In the genomic region with DNA sequence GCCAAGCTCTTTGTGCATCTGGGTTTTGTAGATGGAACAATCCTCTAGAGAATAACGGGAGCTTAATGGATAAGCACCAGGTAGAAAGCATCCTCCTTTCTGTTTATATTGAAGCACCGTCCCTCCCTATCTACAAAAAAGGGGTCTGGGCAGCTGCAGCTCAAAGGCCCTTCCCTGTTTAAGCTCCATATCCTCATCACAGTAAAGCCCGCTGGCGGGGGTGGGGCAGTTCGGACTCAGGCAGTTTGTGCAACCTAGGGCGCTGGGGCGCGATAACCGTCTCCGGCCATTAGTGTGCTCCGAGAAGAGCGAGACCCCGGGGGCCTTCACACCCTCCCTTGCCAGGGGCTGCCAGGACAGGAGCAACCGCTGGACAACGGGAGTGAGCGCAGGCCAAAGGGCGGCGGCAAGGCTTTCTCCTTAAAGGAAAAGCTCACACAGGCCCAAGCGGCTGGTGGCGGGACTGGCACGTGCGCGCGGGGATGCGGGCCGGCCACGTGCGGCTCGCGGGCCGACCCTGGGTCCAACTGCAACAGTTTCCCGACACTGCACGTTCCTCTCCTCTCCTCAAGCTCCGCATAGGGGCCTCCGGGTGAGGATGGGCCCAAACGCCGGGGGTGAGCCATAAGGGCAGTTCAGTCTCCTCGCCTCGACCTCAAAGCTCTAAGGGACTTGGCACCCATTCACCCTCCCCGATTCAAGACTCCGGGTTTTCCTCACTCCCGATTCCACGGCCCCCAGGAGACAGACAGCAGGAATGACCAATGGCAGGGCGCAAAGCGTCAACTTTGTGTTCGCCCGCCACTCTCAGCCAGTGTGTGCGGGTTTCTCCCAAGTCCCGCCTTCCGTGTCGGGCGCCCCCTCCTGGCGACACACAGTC, we compare ENCODE assay signal across 8 mouse cellular contexts. TPM values are rescaled to one million over a fixed set of nuclear protein-coding genes. Genes with fewer than 3 reads are reported as not detected.
DNase-seq lines count a peak whose midpoint lies in the region; ATAC-seq and TF ChIP-seq lines count a peak whose summit lies in the region.

No protein-coding gene starts in this region.

- DNase-seq in heart, postnatal 10 days = peak; percentile 100
- peak; percentile 99 for DNase-seq in large intestine, adult 2 months (ENCODE audit: low read depth, low spot score)
- DNase-seq in liver, postnatal 0 days = peak; percentile 98
- DNase-seq in testis, postnatal 14 days (ENCODE audit: low spot score) = peak; percentile 100

- peak overlapping the region; percentile 76 for H3K4me2 ChIP-seq in forebrain, embryonic 13.5 days
- peak overlapping the region; percentile 93 for H3K4me2 ChIP-seq in liver, postnatal 0 days (ENCODE audit: low read depth, low read length)
- H3K4me2 ChIP-seq in neural tube, embryonic 15.5 days = peak overlapping the region; percentile 95

- TF ChIP-seq POLR2A in ES-Bruce4 (IDR thresholded peaks at IDR 0.05; ENCODE audit: insufficient read depth, low read length) = no peak

- intact Hi-C loops in heart, postnatal 10 days (cut with DNase I) = loop anchor here (1.0 kb wide), 1 partner anchor 38 kb away; no protein-coding TSS in a partner anchor

- TF ChIP-seq EP300 in ES-Bruce4 (IDR thresholded peaks at IDR 0.05; ENCODE audit: insufficient read depth, low read depth, low read length) = no peak
- TF ChIP-seq EP300 in liver, postnatal 0 days (IDR thresholded peaks at IDR 0.05; ENCODE audit: low read depth) = no peak

- H3K4me1 ChIP-seq in ES-Bruce4 (ENCODE audit: control insufficient read depth, insufficient read depth, low read length) = peaks cover 4% of the 10 kb centered on the region
- H3K4me1 ChIP-seq in forebrain, embryonic 13.5 days = peaks cover 25% of the 10 kb centered on the region
- H3K4me1 ChIP-seq in liver, postnatal 0 days (ENCODE audit: insufficient read depth) = peaks cover 24% of the 10 kb centered on the region
- peaks cover 35% of the 10 kb centered on the region for H3K4me1 ChIP-seq in neural tube, embryonic 15.5 days

- peaks cover 29% of the 10 kb centered on the region for H3K36me3 ChIP-seq in ES-Bruce4 (ENCODE audit: control insufficient read depth, insufficient read depth, low read length, poor library complexity, severe bottlenecking)
- H3K36me3 ChIP-seq in forebrain, embryonic 13.5 days (ENCODE audit: poor library complexity, severe bottlenecking) = peaks cover 15% of the 10 kb centered on the region
- H3K36me3 ChIP-seq in liver, postnatal 0 days (replicated peaks; ENCODE audit: insufficient read depth, low read length) = peaks cover 5% of the 10 kb centered on the region
- H3K36me3 ChIP-seq in neural tube, embryonic 15.5 days = peaks cover 6% of the 10 kb centered on the region; the same call in 1 of the 2 replicates

- peak overlapping the region; percentile 93 for H3K9ac ChIP-seq in ES-Bruce4 (ENCODE audit: low read depth, poor library complexity, severe bottlenecking)
- peak overlapping the region; percentile 85 for H3K9ac ChIP-seq in forebrain, embryonic 13.5 days
- peak overlapping the region; percentile 99 for H3K9ac ChIP-seq in liver, postnatal 0 days (replicated peaks)
- H3K9ac ChIP-seq in neural tube, embryonic 15.5 days (replicated peaks) = peak overlapping the region; percentile 73

- peak overlapping the region; percentile 95 for H3K27ac ChIP-seq in ES-Bruce4 (ENCODE audit: insufficient read depth, low read length)
- peak overlapping the region; percentile 99 for H3K27ac ChIP-seq in forebrain, embryonic 13.5 days
- peak overlapping the region; percentile 100 for H3K27ac ChIP-seq in liver, postnatal 0 days (ENCODE audit: low read depth)
- peak overlapping the region; percentile 100 for H3K27ac ChIP-seq in neural tube, embryonic 15.5 days (replicated peaks)

- ATAC-seq in cerebellum, adult (ENCODE audit: insufficient number of reproducible peaks, low FRiP score, low TSS enrichment) = peak; percentile 70
- peak; percentile 78 for ATAC-seq in forebrain, embryonic 13.5 days
- ATAC-seq in liver, postnatal 0 days = peak; percentile 58
- peak; percentile 79 for ATAC-seq in neural tube, embryonic 15.5 days (ENCODE audit: low FRiP score)

- no peaks in the 10 kb centered on the region for H3K9me3 ChIP-seq in ES-Bruce4 (replicated peaks; ENCODE audit: control insufficient read depth, insufficient read depth, low read length, poor library complexity, severe bottlenecking)
- no peaks in the 10 kb centered on the region for H3K9me3 ChIP-seq in forebrain, embryonic 13.5 days (replicated peaks)
- H3K9me3 ChIP-seq in liver, postnatal 0 days (ENCODE audit: low read length) = no peaks in the 10 kb centered on the region
- H3K9me3 ChIP-seq in neural tube, embryonic 15.5 days (replicated peaks) = no peaks in the 10 kb centered on the region

- H3K27me3 ChIP-seq in ES-Bruce4 (ENCODE audit: control insufficient read depth, insufficient read depth, low read length, poor library complexity, severe bottlenecking) = no peaks in the 10 kb centered on the region
- no peaks in the 10 kb centered on the region for H3K27me3 ChIP-seq in forebrain, embryonic 13.5 days
- no peaks in the 10 kb centered on the region for H3K27me3 ChIP-seq in liver, postnatal 0 days (ENCODE audit: insufficient read depth, low read length)
- H3K27me3 ChIP-seq in neural tube, embryonic 15.5 days (replicated peaks) = no peaks in the 10 kb centered on the region

- peak overlapping the region; percentile 89 for H3K4me3 ChIP-seq in ES-Bruce4 (ENCODE audit: low read depth, low read length)
- peak overlapping the region; percentile 100 for H3K4me3 ChIP-seq in forebrain, embryonic 13.5 days
- H3K4me3 ChIP-seq in liver, postnatal 0 days (ENCODE audit: low read depth, low read length) = peak overlapping the region; percentile 99
- H3K4me3 ChIP-seq in neural tube, embryonic 15.5 days (replicated peaks) = peak overlapping the region; percentile 83

- peak; percentile 76 for TF ChIP-seq CTCF in ES-Bruce4 (IDR thresholded peaks at IDR 0.05; ENCODE audit: low read depth, low read length)
- TF ChIP-seq CTCF in liver, postnatal 0 days (IDR thresholded peaks at IDR 0.05; ENCODE audit: low read depth) = peak; percentile 99

- WGBS in forebrain, embryonic 13.5 days = 2% methylated on average over 52 of the region's 53 CpGs
- 2% methylated on average over 53 of the region's 53 CpGs for WGBS in large intestine, adult 2 months
- WGBS in liver, postnatal 0 days (ENCODE audit: insufficient replicate concordance) = 3% methylated on average over 53 of the region's 53 CpGs
- WGBS in neural tube, embryonic 15.5 days = under 1% methylated on average over 53 of the region's 53 CpGs

RNA-seq across cellular contexts. Expression of gene Ptma, which starts 1.7 kb away (rescaled TPM):
- polyA plus RNA-seq in ES-Bruce4 (2011; ENCODE audit: insufficient read depth, insufficient read length, low read depth, missing spikeins) = 3,893 and 3,930 TPM in 2 replicates
- 2,754 and 3,239 TPM in 2 replicates for polyA plus RNA-seq in forebrain, embryonic 13.5 days (2015; fragmentation: Nextera tagmentation; extraction: Ambion mirVana)
- total RNA-seq in heart, postnatal 10 days (2021) = 100 to 1,000 TPM; 535 to 599 TPM
- polyA plus RNA-seq in large intestine, adult 2 months (2012; rRNA removed) = 713 and 836 TPM in 2 replicates
- polyA plus RNA-seq in liver, postnatal 0 days (2015; fragmentation: Nextera tagmentation; extraction: Ambion mirVana) = 750 and 799 TPM in 2 replicates
- polyA plus RNA-seq in neural tube, embryonic 15.5 days (2015; fragmentation: Nextera tagmentation; extraction: Ambion mirVana) = 1,254 and 1,565 TPM in 2 replicates

RNA-seq across cellular contexts. Expression of gene Pde6d, which starts 57.6 kb away (rescaled TPM):
- polyA plus RNA-seq in ES-Bruce4 (2011; ENCODE audit: insufficient read depth, insufficient read length, low read depth, missing spikeins) = 23.5 and 30.1 TPM in 2 replicates
- polyA plus RNA-seq in forebrain, embryonic 13.5 days (2015; fragmentation: Nextera tagmentation; extraction: Ambion mirVana) = 78.5 and 84.4 TPM in 2 replicates
- 10 to 100 TPM; 37.9 to 40.9 TPM for total RNA-seq in heart, postnatal 10 days (2021)
- 13.8 and 15.2 TPM in 2 replicates for polyA plus RNA-seq in large intestine, adult 2 months (2012; rRNA removed)
- polyA plus RNA-seq in liver, postnatal 0 days (2015; fragmentation: Nextera tagmentation; extraction: Ambion mirVana) = 25.2 and 29.6 TPM in 2 replicates
- 103 and 128 TPM in 2 replicates for polyA plus RNA-seq in neural tube, embryonic 15.5 days (2015; fragmentation: Nextera tagmentation; extraction: Ambion mirVana)

RNA-seq across cellular contexts. Expression of gene Cops7b, which starts 57.8 kb away (rescaled TPM):
- 31.7 and 36.2 TPM in 2 replicates for polyA plus RNA-seq in ES-Bruce4 (2011; ENCODE audit: insufficient read depth, insufficient read length, low read depth, missing spikeins)
- polyA plus RNA-seq in forebrain, embryonic 13.5 days (2015; fragmentation: Nextera tagmentation; extraction: Ambion mirVana) = 60.5 and 64.7 TPM in 2 replicates
- 10 to 100 TPM; 11.0 to 12.6 TPM for total RNA-seq in heart, postnatal 10 days (2021)
- 26.6 and 27.9 TPM in 2 replicates for polyA plus RNA-seq in large intestine, adult 2 months (2012; rRNA removed)
- 8.5 and 9.8 TPM in 2 replicates for polyA plus RNA-seq in liver, postnatal 0 days (2015; fragmentation: Nextera tagmentation; extraction: Ambion mirVana)
- 53.7 and 59.4 TPM in 2 replicates for polyA plus RNA-seq in neural tube, embryonic 15.5 days (2015; fragmentation: Nextera tagmentation; extraction: Ambion mirVana)

Comparison
In these comparisons a context has a peak if more than half of its experiments do, and no peak if none do; other contexts are left out.
1. Peak in every context shown above with its lines: DNase-seq, ATAC-seq, H3K4me3 ChIP-seq and H3K27ac ChIP-seq.